Mouse (Mus musculus) kidney, adult 2 months (tissue): ENCODE results near the gene Gli3. TPM values are rescaled to one million over a fixed set of nuclear protein-coding genes. Genes with fewer than 3 reads are reported as not detected.

Experiments used
- DNase-seq: peaks from one replicate; pipeline ENCODE4 v3.0.0; 2021
- H3K27ac ChIP-seq: fragments of 200-500 bp; 2 replicates; pipeline ENCODE4 v1.5.1; 2012; ENCODE audit warnings: low read depth, low read length, control low read depth, inconsistent platforms; ENCODE audit not compliant: insufficient read depth
- H3K27me3 ChIP-seq: fragments of 200-500 bp; replicated peaks from 2 replicates; pipeline ENCODE4 v1.6.1; 2012; ENCODE audit warnings: mild to moderate bottlenecking, moderate library complexity, low read length, inconsistent platforms; ENCODE audit not compliant: control insufficient read depth, insufficient read depth
- H3K36me3 ChIP-seq: fragments of 200-500 bp; 2 replicates; pipeline ENCODE4 v1.6.1; 2012; ENCODE audit warnings: mild to moderate bottlenecking, moderate library complexity, low read length, inconsistent platforms; ENCODE audit not compliant: control insufficient read depth, insufficient read depth
- H3K4me1 ChIP-seq: fragments of 200-500 bp; 2 replicates; pipeline ENCODE4 v1.6.1; 2011; ENCODE audit warnings: low read length; ENCODE audit not compliant: control insufficient read depth, insufficient read depth
- H3K4me3 ChIP-seq: fragments of 200-500 bp; 2 replicates; pipeline ENCODE4 v1.5.1; 2011; ENCODE audit warnings: mild to moderate bottlenecking, low read depth, low read length, control low read depth; ENCODE audit not compliant: insufficient read depth
- CTCF ChIP-seq: fragments of 200-500 bp; conservative IDR thresholded peaks from 2 replicates; pipeline ENCODE4 v1.5.1; 2011; ENCODE audit warnings: low read depth, mild to moderate bottlenecking, control low read depth, low read length, moderate library complexity, mixed read lengths; ENCODE audit not compliant: insufficient read depth, insufficient read length
- POLR2A ChIP-seq: fragments of 200-500 bp; IDR thresholded peaks from one replicate; pipeline ENCODE4 v1.6.1; 2011; ENCODE audit warnings: low read depth, low read length, control low read depth
- WGBS: fragments of 180-500 bp; shearing (Covaris S2); methylation state at CpG from one replicate; pipeline ENCODE4 v1.1.7; 2018; 5-methylcytosine and 5-hydroxymethylcytosine counted together
- polyA plus RNA-seq: library from polyadenylated mRNA; depleted of rRNA; stranded (reverse); fragments of >200 nt; gene quantifications from 2 replicates; pipeline ENCODE4 v1.2.3, GENCODE M21; 2012

The Gli3 gene
- polyA plus RNA-seq, 1 experiment, result 0.99 TPM

DNA sequence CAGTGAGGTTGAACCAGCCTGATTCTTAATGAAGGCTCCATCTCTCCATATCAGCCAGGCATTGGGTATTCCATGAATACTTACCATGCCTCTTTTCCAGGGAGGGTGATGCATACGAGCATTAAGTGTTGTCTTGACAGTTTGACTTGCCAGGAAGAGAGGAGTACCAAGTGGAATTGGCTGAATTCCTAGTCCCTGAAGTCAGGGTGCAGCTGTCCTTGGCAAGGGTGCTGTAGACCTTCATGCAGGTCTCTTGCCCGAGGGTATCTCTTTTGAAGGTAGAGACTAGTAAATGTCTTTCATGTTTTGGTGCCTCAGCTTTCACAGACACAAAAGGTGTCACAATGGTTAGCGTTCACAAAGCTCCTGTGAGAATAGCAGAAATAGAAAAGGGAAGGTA lies 59.1 kb downstream of the Gli3 start:
- TF ChIP-seq CTCF, result no peak
- TF ChIP-seq POLR2A, result no peak
- DNase-seq, result no peak
- Histone ChIP-seq H3K27me3 (no peaks in the 10 kb centered on the region), H3K36me3 (no peaks in the 10 kb centered on the region), H3K4me3 (no peak overlapping the region), H3K4me1 (no peaks in the 10 kb centered on the region), H3K27ac (no peak overlapping the region)
- 82% methylated on average over 3 of the region's 3 CpGs for WGBS

DNA sequence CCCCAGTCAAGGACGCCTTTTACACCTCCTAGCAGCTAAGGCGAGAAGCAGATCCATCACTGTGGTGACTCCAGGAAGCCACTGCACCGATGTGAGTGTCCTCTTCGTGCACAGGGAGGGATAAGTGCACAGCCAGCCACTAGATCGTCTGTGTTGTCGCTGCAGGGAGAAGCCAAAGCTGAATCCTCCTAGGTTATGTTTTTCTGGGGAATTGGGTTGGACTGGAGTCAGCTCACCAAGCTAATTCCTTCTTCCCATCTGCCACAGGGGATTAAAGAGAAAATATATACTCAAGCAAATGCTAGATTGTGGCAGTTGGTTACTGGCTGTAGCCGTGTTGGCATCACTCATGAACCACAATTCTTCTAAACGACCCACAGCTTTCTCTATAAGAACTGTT lies 61.2 kb downstream of the Gli3 start:
- no peaks in the 10 kb centered on the region for H3K27me3 ChIP-seq
- no peak overlapping the region for H3K27ac ChIP-seq
- 76% methylated on average over 8 of the region's 8 CpGs for WGBS
- no peaks in the 10 kb centered on the region for H3K36me3 ChIP-seq
- no peak for TF ChIP-seq POLR2A
- TF ChIP-seq CTCF, result no peak
- no peak for DNase-seq
- no peaks in the 10 kb centered on the region for H3K4me1 ChIP-seq
- H3K4me3 ChIP-seq, result no peak overlapping the region

DNA sequence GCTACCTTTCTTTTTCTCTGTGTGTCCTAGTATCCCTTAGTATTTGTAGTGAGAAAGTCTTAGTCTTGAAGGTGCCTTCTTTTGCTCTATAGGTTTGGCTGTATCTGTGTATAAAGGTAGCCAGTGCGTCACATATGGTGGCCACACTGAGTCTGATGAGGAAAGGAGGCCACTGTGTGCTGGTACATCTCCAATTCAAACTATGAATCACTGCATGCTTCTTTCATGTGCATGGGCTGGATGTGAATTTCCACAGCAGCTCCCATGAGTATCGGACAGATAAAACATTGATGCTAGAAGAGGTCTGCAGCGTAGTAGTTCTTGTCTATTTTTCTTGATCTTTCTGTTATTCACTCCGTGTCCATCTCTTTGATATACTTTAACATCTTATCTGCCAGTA lies 63.7 kb downstream of the Gli3 start:
- no peaks in the 10 kb centered on the region for H3K36me3 ChIP-seq
- no peak overlapping the region for H3K27ac ChIP-seq
- H3K27me3 ChIP-seq, result no peaks in the 10 kb centered on the region
- 94% methylated on average over 4 of the region's 4 CpGs for WGBS
- no peaks in the 10 kb centered on the region for H3K4me1 ChIP-seq
- no peak for DNase-seq
- TF ChIP-seq CTCF, result no peak
- no peak for TF ChIP-seq POLR2A
- no peak overlapping the region for H3K4me3 ChIP-seq

DNA sequence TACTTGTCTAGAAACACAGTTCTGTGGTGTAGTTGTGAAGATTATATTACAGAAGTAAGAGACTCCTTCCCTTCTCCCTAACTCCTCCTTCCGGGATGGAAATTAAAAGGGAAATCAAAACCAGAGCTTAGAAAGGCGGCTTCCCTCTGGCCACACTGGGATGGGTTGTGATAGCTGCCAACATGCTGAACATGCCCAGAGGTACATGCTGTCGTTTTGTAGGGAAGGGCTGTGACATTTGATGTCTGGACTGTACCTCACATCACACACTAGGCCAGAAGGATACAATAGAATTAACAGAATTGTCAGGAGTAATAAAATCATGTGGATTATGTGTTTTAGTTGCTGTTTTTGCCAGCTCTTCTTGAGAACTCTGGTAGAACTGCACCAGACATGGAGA lies 68.5 kb downstream of the Gli3 start:
- H3K4me1 ChIP-seq, result no peaks in the 10 kb centered on the region
- no peak overlapping the region for H3K4me3 ChIP-seq
- no peaks in the 10 kb centered on the region for H3K27me3 ChIP-seq
- no peak for DNase-seq
- WGBS, result 51% methylated on average over 3 of the region's 3 CpGs
- H3K27ac ChIP-seq, result no peak overlapping the region
- no peaks in the 10 kb centered on the region for H3K36me3 ChIP-seq
- TF ChIP-seq POLR2A, result no peak
- TF ChIP-seq CTCF, result no peak

DNA sequence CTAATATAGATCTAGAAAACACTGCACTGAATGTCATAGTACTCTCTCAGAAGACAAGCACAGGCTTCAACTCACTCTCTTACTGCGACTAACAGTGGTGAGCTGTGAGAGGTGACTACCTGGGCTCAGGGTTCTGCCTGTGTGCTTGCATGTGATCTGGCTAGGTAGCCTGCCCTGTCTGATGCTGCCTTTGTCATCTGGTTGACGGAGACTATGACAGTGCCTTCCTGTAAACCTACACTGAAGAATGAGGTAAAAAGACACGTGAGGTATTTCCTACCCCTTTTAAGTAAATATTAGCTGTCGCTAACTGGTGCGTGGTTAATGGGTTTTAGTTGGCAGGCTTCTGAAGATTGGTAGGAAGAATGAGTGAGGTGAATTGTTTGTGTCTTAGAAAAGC lies 74.2 kb downstream of the Gli3 start:
- Histone ChIP-seq H3K4me3 (no peak overlapping the region), H3K36me3 (no peaks in the 10 kb centered on the region), H3K27ac (no peak overlapping the region), H3K27me3 (no peaks in the 10 kb centered on the region), H3K4me1 (no peaks in the 10 kb centered on the region)
- 25% methylated on average over 5 of the region's 5 CpGs for WGBS
- DNase-seq, result peak; percentile 50
- TF ChIP-seq POLR2A (no peak), CTCF (no peak)

DNA sequence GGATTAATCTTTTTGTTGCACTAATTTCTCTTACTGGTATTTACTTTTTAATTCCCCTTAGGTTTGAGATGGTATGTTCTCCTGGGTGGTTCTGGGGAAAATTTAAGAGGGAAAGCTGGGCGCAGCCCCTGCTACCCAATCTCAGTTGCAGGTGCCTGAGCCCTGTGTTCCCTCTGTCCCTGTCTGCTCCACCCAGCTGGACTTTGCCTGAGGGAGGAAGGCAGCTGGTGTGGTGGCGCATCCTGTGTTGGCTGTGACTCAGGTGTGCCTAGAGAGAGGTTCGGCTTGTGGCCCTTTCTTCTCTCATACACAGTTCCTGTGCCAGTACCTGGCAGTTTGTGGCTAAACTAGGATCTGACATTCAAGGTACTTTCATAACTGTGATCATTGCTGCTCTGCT lies 74.6 kb downstream of the Gli3 start:
- H3K27me3 ChIP-seq, result no peaks in the 10 kb centered on the region
- peak; percentile 64 for DNase-seq
- H3K4me1 ChIP-seq, result no peaks in the 10 kb centered on the region
- WGBS, result 43% methylated on average over 3 of the region's 3 CpGs
- H3K4me3 ChIP-seq, result no peak overlapping the region
- TF ChIP-seq CTCF, result no peak
- TF ChIP-seq POLR2A, result no peak
- H3K27ac ChIP-seq, result no peak overlapping the region
- H3K36me3 ChIP-seq, result no peaks in the 10 kb centered on the region

DNA sequence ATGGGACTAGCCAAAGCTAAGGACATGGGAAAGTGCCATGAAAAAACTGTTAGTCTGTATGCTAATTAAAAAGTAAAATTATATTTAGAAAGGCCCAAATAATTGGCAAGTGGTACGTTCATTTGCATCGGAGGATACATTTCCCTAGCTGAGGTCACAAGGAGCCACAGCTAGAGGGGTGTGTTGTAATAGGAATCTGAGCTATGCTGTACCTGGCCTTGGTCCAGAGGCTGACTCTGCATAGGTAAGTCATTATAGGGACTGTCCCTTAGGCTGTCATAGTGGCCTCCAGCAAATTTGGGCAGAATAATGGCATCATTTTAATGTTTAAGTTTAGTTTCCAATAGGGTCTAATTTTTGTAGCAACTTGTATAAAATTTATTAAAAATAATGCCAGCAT lies 75.4 kb downstream of the Gli3 start:
- Histone ChIP-seq H3K4me3 (no peak overlapping the region), H3K36me3 (no peaks in the 10 kb centered on the region), H3K27me3 (no peaks in the 10 kb centered on the region), H3K4me1 (no peaks in the 10 kb centered on the region), H3K27ac (no peak overlapping the region)
- DNase-seq, result peak; percentile 40
- 31% methylated on average over 2 of the region's 2 CpGs for WGBS
- no peak for TF ChIP-seq POLR2A
- TF ChIP-seq CTCF, result no peak

DNA sequence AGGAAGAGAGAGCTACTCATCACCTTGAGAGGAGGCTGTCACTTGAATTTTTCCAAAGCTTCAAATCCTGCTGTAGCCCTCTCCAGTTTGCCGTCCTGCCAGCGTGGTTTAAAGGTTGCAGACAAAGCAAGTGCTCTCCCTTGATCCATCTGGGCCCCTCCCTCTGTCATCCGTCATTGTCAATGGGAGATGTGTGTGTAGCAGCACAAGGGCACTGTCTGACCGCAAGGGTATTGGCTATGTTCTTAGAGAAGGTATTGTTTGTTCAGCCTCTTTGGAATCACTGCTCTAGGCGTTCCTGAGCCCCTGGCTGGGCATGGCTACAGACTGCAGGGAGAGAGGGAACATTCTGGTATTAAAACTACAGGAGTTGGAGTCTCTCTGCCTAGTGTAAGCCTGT lies 79.0 kb downstream of the Gli3 start:
- 71% methylated on average over 5 of the region's 5 CpGs for WGBS
- TF ChIP-seq CTCF (no peak), POLR2A (no peak)
- Histone ChIP-seq H3K36me3 (no peaks in the 10 kb centered on the region), H3K27ac (no peak overlapping the region), H3K4me3 (no peak overlapping the region), H3K27me3 (no peaks in the 10 kb centered on the region), H3K4me1 (peaks cover 2% of the 10 kb centered on the region; the same call in 1 of the 2 replicates)
- DNase-seq, result no peak
